Mouse (Mus musculus) megakaryocyte, embryonic 14.5 days (primary cell): ENCODE results near the gene Ptpn1.

Source experiments
- FLI1 ChIP-seq: IDR thresholded peaks from 2 replicates; pipeline ENCODE4 v1.6.1; 2012; ENCODE audit warnings: low read length, inconsistent platforms, mixed read lengths
- GATA1 ChIP-seq: IDR thresholded peaks from 3 replicates; pipeline ENCODE4 v1.6.1; 2012; ENCODE audit warnings: mixed read lengths, low read length, inconsistent platforms, borderline replicate concordance

GRCm38 (mm10) chr2:167951301-167952211, 19.7 kb downstream of the Ptpn1 start:
- TF ChIP-seq GATA1: no peak
- TF ChIP-seq FLI1: no peak
